Mouse (Mus musculus) small intestine, adult 2 months (tissue): ENCODE results near the gene Tead4. TPM values are rescaled to one million over a fixed set of nuclear protein-coding genes. Genes with fewer than 3 reads are reported as not detected.

Experiments
- H3K27ac ChIP-seq: fragments of 200-500 bp; 2 replicates; pipeline ENCODE4 v1.5.1; 2012; ENCODE audit warnings: low read depth, low read length, control low read depth, inconsistent platforms; ENCODE audit not compliant: insufficient read depth
- H3K27me3 ChIP-seq: fragments of 200-500 bp; 2 replicates; pipeline ENCODE4 v1.6.1; 2012; ENCODE audit warnings: mild to moderate bottlenecking, moderate library complexity, low read length, inconsistent platforms; ENCODE audit not compliant: control insufficient read depth, insufficient read depth
- H3K36me3 ChIP-seq: fragments of 200-500 bp; 2 replicates; pipeline ENCODE4 v1.6.1; 2012; ENCODE audit warnings: mild to moderate bottlenecking, low read length, control low read depth, inconsistent platforms; ENCODE audit not compliant: control insufficient read depth, insufficient read depth
- H3K4me1 ChIP-seq: fragments of 200-500 bp; 2 replicates; pipeline ENCODE4 v1.6.1; 2012; ENCODE audit warnings: low read length, inconsistent platforms, mixed read lengths; ENCODE audit not compliant: control insufficient read depth, insufficient read depth, insufficient read length
- H3K4me3 ChIP-seq: fragments of 200-500 bp; 2 replicates; pipeline ENCODE4 v1.5.1; 2012; ENCODE audit warnings: low read depth, mild to moderate bottlenecking, control low read depth, inconsistent platforms, low read length, moderate library complexity
- CTCF ChIP-seq: fragments of 200-500 bp; IDR thresholded peaks from 2 replicates; pipeline ENCODE4 v1.5.1; 2012; ENCODE audit warnings: low read depth, mild to moderate bottlenecking, control low read depth, inconsistent platforms, low read length, moderate library complexity, mixed read lengths; ENCODE audit not compliant: insufficient replicate concordance, insufficient read length; ENCODE audit errors: extremely low read depth
- POLR2A ChIP-seq: fragments of 200-500 bp; IDR thresholded peaks from 2 replicates; pipeline ENCODE4 v1.6.1; 2012; ENCODE audit warnings: low read depth, mild to moderate bottlenecking, control low read depth, inconsistent platforms, low read length, moderate library complexity
- WGBS: fragments of 180-500 bp; shearing (Covaris S2); methylation state at CpG from one replicate; pipeline ENCODE4 v1.1.7; 2018; 5-methylcytosine and 5-hydroxymethylcytosine counted together
- polyA plus RNA-seq: library from polyadenylated mRNA; depleted of rRNA; stranded (reverse); fragments of >200 nt; gene quantifications from 2 replicates; pipeline ENCODE4 v1.2.3, GENCODE M21; 2012; rRNA removed

Gene Tead4
- 0.61 and 0.93 TPM in 2 replicates for polyA plus RNA-seq

- whole genome bisulfite sequencing = under 1% methylated on average over 79 of the region's 81 CpGs
- Histone ChIP-seq H3K27me3 (peaks cover 14% of the 10 kb centered on the region; the same call in 1 of the 2 replicates), H3K4me3 (peak within 1 kb of the TSS; percentile 86), H3K36me3 (no peaks in the 10 kb centered on the region), H3K27ac (peak within 1 kb of the TSS; percentile 64), H3K4me1 (peaks cover 17% of the 10 kb centered on the region)
- TF ChIP-seq CTCF (no peak), POLR2A (peak; percentile 44; the same call in 1 of the 2 replicates)
Observed at GRCm38 (mm10) chr6:128300134-128301001, at the start of gene Tead4. Tead4 (minus strand) TSS chr6:128300823.

- no peak overlapping the region for H3K27ac ChIP-seq
- TF ChIP-seq POLR2A (no peak), CTCF (no peak)
- H3K4me1 ChIP-seq = no peaks in the 10 kb centered on the region
- H3K4me3 ChIP-seq = no peak overlapping the region
- no peaks in the 10 kb centered on the region for H3K27me3 ChIP-seq
- H3K36me3 ChIP-seq = no peaks in the 10 kb centered on the region
- WGBS = 64% methylated on average over 7 of the region's 7 CpGs
Observed at GRCm38 (mm10) chr6:128349711-128350110, 49.1 kb upstream of the Tead4 start.

GRCm38 (mm10) chr6:128346782-128347181, 46.2 kb upstream of the Tead4 start:
- Histone ChIP-seq H3K27me3 (no peaks in the 10 kb centered on the region), H3K36me3 (no peaks in the 10 kb centered on the region), H3K4me1 (no peaks in the 10 kb centered on the region), H3K27ac (no peak overlapping the region), H3K4me3 (no peak overlapping the region)
- TF ChIP-seq POLR2A (no peak), CTCF (no peak)
- 78% methylated on average over 6 of the region's 6 CpGs for WGBS

GRCm38 (mm10) chr6:128345623-128346022, 45.0 kb upstream of the Tead4 start:
- H3K27ac ChIP-seq = no peak overlapping the region
- H3K27me3 ChIP-seq = no peaks in the 10 kb centered on the region
- TF ChIP-seq POLR2A (no peak), CTCF (no peak)
- no peaks in the 10 kb centered on the region for H3K36me3 ChIP-seq
- no peak overlapping the region for H3K4me3 ChIP-seq
- 74% methylated on average over 10 of the region's 10 CpGs for WGBS
- H3K4me1 ChIP-seq = no peaks in the 10 kb centered on the region

GRCm38 (mm10) chr6:128341956-128342723, 41.5 kb upstream of the Tead4 start:
- WGBS = 89% methylated on average over 11 of the region's 11 CpGs
- no peaks in the 10 kb centered on the region for H3K36me3 ChIP-seq
- H3K27me3 ChIP-seq = no peaks in the 10 kb centered on the region
- no peak overlapping the region for H3K27ac ChIP-seq
- no peak overlapping the region for H3K4me3 ChIP-seq
- no peak for TF ChIP-seq CTCF
- no peak for TF ChIP-seq POLR2A
- no peaks in the 10 kb centered on the region for H3K4me1 ChIP-seq

GRCm38 (mm10) chr6:128338876-128339275, 38.3 kb upstream of the Tead4 start:
- WGBS = 52% methylated on average over 5 of the region's 5 CpGs
- no peak overlapping the region for H3K4me3 ChIP-seq
- no peaks in the 10 kb centered on the region; the same call in 1 of the 2 replicates for H3K4me1 ChIP-seq
- no peak for TF ChIP-seq POLR2A
- TF ChIP-seq CTCF = no peak
- no peaks in the 10 kb centered on the region for H3K36me3 ChIP-seq
- H3K27me3 ChIP-seq = no peaks in the 10 kb centered on the region
- H3K27ac ChIP-seq = no peak overlapping the region

GRCm38 (mm10) chr6:128337467-128337866, 36.8 kb upstream of the Tead4 start:
- WGBS = 58% methylated on average over 7 of the region's 7 CpGs
- Histone ChIP-seq H3K4me3 (no peak overlapping the region), H3K27me3 (no peaks in the 10 kb centered on the region), H3K36me3 (no peaks in the 10 kb centered on the region), H3K4me1 (no peaks in the 10 kb centered on the region; the same call in 1 of the 2 replicates), H3K27ac (no peak overlapping the region)
- TF ChIP-seq CTCF = no peak
- no peak for TF ChIP-seq POLR2A
